In genomic region chr10:25271207-25271606, GRCm38 (mm10) we compare ENCODE assay signal across 22 mouse cellular contexts. TPM values are rescaled to one million over a fixed set of nuclear protein-coding genes. Genes with fewer than 3 reads are reported as not detected.
DNase-seq lines count a peak whose midpoint lies in the region; ATAC-seq lines count a peak whose summit lies in the region.
"Had no signal": no experiment of that assay in that cellular context is flagged by ENCODE, and none has a peak within 500 bp of the region (broad histone marks: within the 10 kb centered on the region; RNA-seq: fewer than 3 reads in every experiment).

No protein-coding gene starts in this region.

- H3K9ac ChIP-seq in hindbrain, embryonic 12.5 days, result no peak overlapping the region
- H3K9ac ChIP-seq: forebrain, postnatal 0 days; hindbrain, embryonic 14.5 days had no signal

- no peaks in the 10 kb centered on the region for H3K4me1 ChIP-seq in hindbrain, embryonic 12.5 days

- H3K27ac ChIP-seq in hindbrain, embryonic 12.5 days, result no peak overlapping the region
- H3K27ac ChIP-seq: hindbrain, embryonic 10.5 days; hindbrain, embryonic 14.5 days; hindbrain, postnatal 0 days had no signal

- H3K4me2 ChIP-seq in hindbrain, embryonic 12.5 days (replicated peaks), result no peak overlapping the region
- H3K4me2 ChIP-seq: heart, embryonic 11.5 days; hindbrain, embryonic 14.5 days had no signal

- WGBS in hindbrain, embryonic 12.5 days, result 90% methylated on average over 8 of the region's 8 CpGs

- ATAC-seq in hindbrain, embryonic 12.5 days (ENCODE audit: low FRiP score), result no peak
- ATAC-seq: activated CD4-positive, CD25-positive, alpha-beta regulatory T cell, adult 4 months; CD4-positive, CD25-positive, alpha-beta regulatory T cell, adult 4 months; forebrain, embryonic 14.5 days; forebrain, postnatal 0 days; hindbrain, postnatal 0 days; inflammation-experienced regulatory T-cells, adult 6 months; intestine, embryonic 16.5 days had no signal

- H3K27me3 ChIP-seq in hindbrain, embryonic 12.5 days, result no peaks in the 10 kb centered on the region

- no peaks in the 10 kb centered on the region; the same call in 1 of the 2 replicates for H3K36me3 ChIP-seq in hindbrain, embryonic 12.5 days

- no peak overlapping the region for H3K4me3 ChIP-seq in hindbrain, embryonic 12.5 days
- H3K4me3 ChIP-seq: hindbrain, embryonic 10.5 days had no signal

- intact Hi-C loops in heart, postnatal 14 days (cut with DNase I), result no loop called here

- DNase-seq in heart, adult 11 months, result peak; percentile 65
- no peak for DNase-seq in heart, postnatal 14 days
- DNase-seq in Muller cell, postnatal 12 days (ENCODE audit: inconsistent ontology term), result peak; percentile 88
- peak; percentile 66 for DNase-seq in retina, embryonic 14.5 days (ENCODE audit: low spot score)
- no peak for DNase-seq in adrenal gland, postnatal 36 days
- DNase-seq: adrenal gland, postnatal 25 days; cerebellum, adult 18-20 months; cerebellum, adult 9-10 months; cerebellum, postnatal 14 days; forebrain, postnatal 0 days; gastrocnemius, postnatal 25 days; heart, postnatal 36 days had no signal

- H3K9me3 ChIP-seq in hindbrain, embryonic 12.5 days (replicated peaks), result no peaks in the 10 kb centered on the region
- H3K9me3 ChIP-seq: hindbrain, embryonic 10.5 days had no signal

RNA-seq across cellular contexts. Expression of gene Akap7, which starts 36.5 kb away (rescaled TPM):
- total RNA-seq in heart, postnatal 14 days (2021), result 10 to 100 TPM; 47.5 to 60.7 TPM
- 10 to 100 TPM; 54.9 to 72.6 TPM for total RNA-seq in adrenal gland, postnatal 36 days (2021)
- polyA plus RNA-seq in hindbrain, embryonic 12.5 days (2016; fragmentation: Nextera tagmentation; extraction: Ambion mirVana), result 22.8 TPM in 2 replicates

Comparison
In these comparisons a context has a peak if more than half of its experiments do, and no peak if none do; other contexts are left out.
1. DNase-seq: peak in heart, adult 11 months (single experiment), Muller cell, postnatal 12 days (single experiment) and retina, embryonic 14.5 days (single experiment); none in heart, postnatal 14 days (0 of 2) and adrenal gland, postnatal 36 days (0 of 2).